Mouse (Mus musculus): ENCODE results near the gene Gm21977. TPM values are rescaled to one million over a fixed set of nuclear protein-coding genes. Genes with fewer than 3 reads are reported as not detected.

Gene Gm21977
- total RNA-seq (2023), result not detected

GRCm38 (mm10) chr14:42853377-42853776 lies at the start of gene Gm21977:
Gene Gm21977, minus strand, starts transcription at chr14:42853477.

Other genes starting within 250 kb of the Gm21977 start
- not detected for gene Gm3633, start 211.6 kb downstream of the Gm21977 start, total RNA-seq (2023)
- gene Gm10378, start 197.5 kb downstream of the Gm21977 start, total RNA-seq (2023), result not detected
- gene Gm3015, start 84.7 kb downstream of the Gm21977 start, total RNA-seq (2023), result not detected
- not detected for gene Gm10377, start 55.5 kb downstream of the Gm21977 start, total RNA-seq (2023)
- gene Gm8082, start 140.1 kb upstream of the Gm21977 start, total RNA-seq (2023), result not detected
- gene Gm10376, start 162.2 kb upstream of the Gm21977 start, total RNA-seq (2023), result not detected
- not detected for gene Gm8094, start 223.2 kb upstream of the Gm21977 start, total RNA-seq (2023)
- not detected for gene Gm8104, start 247.1 kb upstream of the Gm21977 start, total RNA-seq (2023)

Measured in neutrophil, adult 59 days (primary cell).